Mouse (Mus musculus) lung, postnatal 0 days (tissue): ENCODE measurements around the gene Dytn. TPM values are rescaled to one million over a fixed set of nuclear protein-coding genes. Genes with fewer than 3 reads are reported as not detected.

Experiments
- ATAC-seq: fragments of 200-750 bp; cut with Nextera tagmentation; 2 replicates; pipeline ENCODE4 v1.8.0; 2017; ENCODE audit warnings: moderate library complexity
- DNase-seq: peaks from one replicate; pipeline ENCODE4 v3.0.0-alpha.2; 2016; ENCODE audit warnings: low spot score
- H3K27ac ChIP-seq: fragments of 300-500 bp; sonication (generic); 2 replicates; pipeline ENCODE4 v1.5.1; 2014; ENCODE audit warnings: antibody characterized with exemption, mild to moderate bottlenecking, low read length, mixed read lengths
- H3K27me3 ChIP-seq: fragments of 300-500 bp; sonication (generic); replicated peaks from 2 replicates; pipeline ENCODE4 v1.6.1; 2014; ENCODE audit warnings: low read length, mixed read lengths; ENCODE audit not compliant: insufficient read depth
- H3K36me3 ChIP-seq: fragments of 300-500 bp; sonication (generic); 2 replicates; pipeline ENCODE4 v1.6.1; 2014; ENCODE audit warnings: low read length, mixed read lengths; ENCODE audit not compliant: insufficient read depth
- H3K4me1 ChIP-seq: fragments of 300-500 bp; sonication (generic); 2 replicates; pipeline ENCODE4 v1.6.1; 2014; ENCODE audit warnings: antibody characterized with exemption, low read depth, low read length, mixed read lengths; ENCODE audit not compliant: insufficient read depth
- H3K4me2 ChIP-seq: fragments of 300-500 bp; sonication (generic); replicated peaks from 2 replicates; pipeline ENCODE4 v1.6.1; 2014; ENCODE audit warnings: low read depth, mild to moderate bottlenecking, low read length, moderate library complexity, mixed read lengths
- H3K4me3 ChIP-seq: fragments of 300-500 bp; sonication (generic); 2 replicates; pipeline ENCODE4 v1.5.1; 2014; ENCODE audit warnings: low read depth, low read length
- H3K9ac ChIP-seq: fragments of 300-500 bp; sonication (generic); replicated peaks from 2 replicates; pipeline ENCODE4 v1.6.1; 2014; ENCODE audit warnings: low read depth, mild to moderate bottlenecking
- H3K9me3 ChIP-seq: fragments of 300-500 bp; sonication (generic); 2 replicates; pipeline ENCODE4 v1.6.1; 2016; ENCODE audit warnings: low read length, mixed read lengths
- CTCF ChIP-seq: IDR thresholded peaks from 2 replicates; pipeline ENCODE4 v1.5.1; 2016; ENCODE audit warnings: antibody characterized with exemption, mild to moderate bottlenecking
- EP300 ChIP-seq: IDR thresholded peaks from 2 replicates; pipeline ENCODE4 v1.6.1; 2016; ENCODE audit warnings: antibody characterized with exemption, mild to moderate bottlenecking, control low read depth
- WGBS: fragments of 180-500 bp; shearing (Covaris S2); extraction: QIAGEN DNeasy Blood & Tissue Kit; methylation state at CpG from one replicate; pipeline ENCODE4 v1.1.7; 2014; 5-methylcytosine and 5-hydroxymethylcytosine counted together
- polyA plus RNA-seq: library from polyadenylated mRNA; unstranded; fragments of >200 nt; fragmentation: Nextera tagmentation; extraction: Ambion mirVana; gene quantifications from 2 replicates; pipeline ENCODE4 v1.2.1, GENCODE M21; 2015

Dytn gene
- polyA plus RNA-seq, 1 experiment from 2014 or later: not detected

GRCm38 (mm10) chr1:63696861-63697260 is 10.1 kb upstream of the Dytn start:
- H3K27ac ChIP-seq: no peak overlapping the region

GRCm38 (mm10) chr1:63675975-63676374 is 10.8 kb downstream of the Dytn start:
- ATAC-seq (no peak), DNase-seq (no peak)
- no peak overlapping the region for H3K4me2 ChIP-seq
- H3K36me3 ChIP-seq: no peaks in the 10 kb centered on the region
- no peak overlapping the region for H3K4me3 ChIP-seq
- H3K4me1 ChIP-seq: no peaks in the 10 kb centered on the region
- no peaks in the 10 kb centered on the region for H3K27me3 ChIP-seq
- no peak for TF ChIP-seq EP300
- TF ChIP-seq CTCF: no peak
- no peaks in the 10 kb centered on the region for H3K9me3 ChIP-seq
- 78% methylated on average over 3 of the region's 3 CpGs for WGBS
- no peak overlapping the region for H3K27ac ChIP-seq
- H3K9ac ChIP-seq: no peak overlapping the region

More at GRCm38 (mm10) chr1:63696861-63697260, 10.1 kb upstream of the Dytn start:
- no peak for DNase-seq
- H3K9me3 ChIP-seq: no peaks in the 10 kb centered on the region
- no peaks in the 10 kb centered on the region for H3K36me3 ChIP-seq
- no peak for TF ChIP-seq CTCF
- TF ChIP-seq EP300: no peak
- no peak overlapping the region for H3K9ac ChIP-seq
- H3K27me3 ChIP-seq: no peaks in the 10 kb centered on the region
- no peak for ATAC-seq
- H3K4me1 ChIP-seq: no peaks in the 10 kb centered on the region
- H3K4me2 ChIP-seq: no peak overlapping the region
- H3K4me3 ChIP-seq: no peak overlapping the region
- 72% methylated on average over 3 of the region's 3 CpGs for WGBS

- Histone ChIP-seq H3K4me3 (no peak overlapping the region), H3K36me3 (no peaks in the 10 kb centered on the region), H3K27ac (no peak overlapping the region), H3K4me2 (no peak overlapping the region), H3K9ac (no peak overlapping the region), H3K9me3 (no peaks in the 10 kb centered on the region), H3K27me3 (no peaks in the 10 kb centered on the region), H3K4me1 (no peaks in the 10 kb centered on the region)
- TF ChIP-seq EP300 (no peak), CTCF (peak; percentile 70)
- DNase-seq: peak; percentile 74
- no peak; the same call in 1 of the 2 replicates for ATAC-seq
- 4% methylated on average over 3 of the region's 3 CpGs for WGBS
Measured at GRCm38 (mm10) chr1:63668852-63669160, 17.9 kb downstream of the Dytn start.

- H3K27me3 ChIP-seq: no peaks in the 10 kb centered on the region
- no peaks in the 10 kb centered on the region for H3K9me3 ChIP-seq
- no peaks in the 10 kb centered on the region for H3K36me3 ChIP-seq
- no peak for TF ChIP-seq EP300
- TF ChIP-seq CTCF: no peak
- DNase-seq (no peak), ATAC-seq (no peak)
- H3K27ac ChIP-seq: no peak overlapping the region
- 25% methylated on average over 13 of the region's 13 CpGs for WGBS
- no peak overlapping the region for H3K4me2 ChIP-seq
- H3K4me1 ChIP-seq: no peaks in the 10 kb centered on the region
- H3K9ac ChIP-seq: no peak overlapping the region
- H3K4me3 ChIP-seq: no peak overlapping the region
Measured at GRCm38 (mm10) chr1:63667949-63668851, 18.5 kb downstream of the Dytn start.

GRCm38 (mm10) chr1:63667201-63667948 is 19.4 kb downstream of the Dytn start:
- no peak for TF ChIP-seq CTCF
- TF ChIP-seq EP300: no peak
- H3K27ac ChIP-seq: no peak overlapping the region
- H3K9ac ChIP-seq: no peak overlapping the region
- no peak overlapping the region for H3K4me3 ChIP-seq
- H3K36me3 ChIP-seq: no peaks in the 10 kb centered on the region
- H3K9me3 ChIP-seq: no peaks in the 10 kb centered on the region
- DNase-seq (no peak), ATAC-seq (no peak)
- no peak overlapping the region for H3K4me2 ChIP-seq
- H3K27me3 ChIP-seq: no peaks in the 10 kb centered on the region
- no peaks in the 10 kb centered on the region for H3K4me1 ChIP-seq
- 42% methylated on average over 9 of the region's 9 CpGs for WGBS

- DNase-seq (no peak), ATAC-seq (no peak)
- H3K9me3 ChIP-seq: no peaks in the 10 kb centered on the region
- H3K4me2 ChIP-seq: no peak overlapping the region
- no peak overlapping the region for H3K27ac ChIP-seq
- WGBS: 85% methylated on average over 2 of the region's 2 CpGs
- no peaks in the 10 kb centered on the region for H3K36me3 ChIP-seq
- no peaks in the 10 kb centered on the region for H3K4me1 ChIP-seq
- H3K9ac ChIP-seq: no peak overlapping the region
- TF ChIP-seq CTCF: no peak
- TF ChIP-seq EP300: no peak
- H3K27me3 ChIP-seq: no peaks in the 10 kb centered on the region
- no peak overlapping the region for H3K4me3 ChIP-seq
Measured at GRCm38 (mm10) chr1:63666089-63666488, 20.6 kb downstream of the Dytn start.
